In genomic region chr17:37995635-37996307, GRCm38 (mm10) we compare ENCODE assay signal across 17 mouse cellular contexts. TPM values are rescaled to one million over a fixed set of nuclear protein-coding genes. Genes with fewer than 3 reads are reported as not detected.
DNase-seq lines count a peak whose midpoint lies in the region; ATAC-seq and TF ChIP-seq lines count a peak whose summit lies in the region.
"Had no signal": no experiment of that assay in that cellular context is flagged by ENCODE, and none has a peak within 500 bp of the region (broad histone marks: within the 10 kb centered on the region; RNA-seq: fewer than 3 reads in every experiment).

No protein-coding gene starts in this region.

- TF ChIP-seq CTCF in lung, embryonic 14.5 days (IDR thresholded peaks at IDR 0.05; ENCODE audit: low read depth), result no peak
- no peak for TF ChIP-seq CTCF in lung, adult 2 months (IDR thresholded peaks at IDR 0.05; ENCODE audit: insufficient read depth, low read length)
- no peak for TF ChIP-seq CTCF in liver, postnatal 0 days (IDR thresholded peaks at IDR 0.05; ENCODE audit: low read depth)

- no peak for ATAC-seq in CD4-positive, CD25-positive, alpha-beta regulatory T cell, adult 4 months
- peak; percentile 31; the same call in 1 of the 2 replicates for ATAC-seq in lung, embryonic 14.5 days (ENCODE audit: insufficient read depth)
- peak; percentile 62 for ATAC-seq in liver, postnatal 0 days
- ATAC-seq: activated CD4-positive, CD25-positive, alpha-beta regulatory T cell, adult 4 months had no signal

- no peaks in the 10 kb centered on the region for H3K9me3 ChIP-seq in lung, embryonic 14.5 days (ENCODE audit: low read depth, low read length)
- no peaks in the 10 kb centered on the region for H3K9me3 ChIP-seq in liver, postnatal 0 days (ENCODE audit: low read length)
- H3K9me3 ChIP-seq: embryonic facial prominence, embryonic 12.5 days; midbrain, embryonic 12.5 days had no signal

- no peak for TF ChIP-seq POLR2A in lung, adult 2 months (IDR thresholded peaks at IDR 0.05; ENCODE audit: borderline replicate concordance, extremely low read depth, low read depth, low read length)

- H3K36me3 ChIP-seq in lung, embryonic 14.5 days (ENCODE audit: insufficient read depth), result no peaks in the 10 kb centered on the region
- no peaks in the 10 kb centered on the region for H3K36me3 ChIP-seq in liver, postnatal 0 days (replicated peaks; ENCODE audit: insufficient read depth, low read length)
- H3K36me3 ChIP-seq: embryonic facial prominence, embryonic 12.5 days; limb, embryonic 13.5 days; midbrain, embryonic 12.5 days had no signal

- TF ChIP-seq EP300 in liver, postnatal 0 days (IDR thresholded peaks at IDR 0.05; ENCODE audit: low read depth), result no peak

- no peaks in the 10 kb centered on the region for H3K4me1 ChIP-seq in lung, embryonic 14.5 days (ENCODE audit: insufficient read depth)
- H3K4me1 ChIP-seq in lung, adult 2 months (ENCODE audit: control insufficient read depth, insufficient read depth, low read length), result no peaks in the 10 kb centered on the region
- no peaks in the 10 kb centered on the region for H3K4me1 ChIP-seq in liver, postnatal 0 days (ENCODE audit: insufficient read depth)
- H3K4me1 ChIP-seq: embryonic facial prominence, embryonic 12.5 days; limb, embryonic 13.5 days; midbrain, embryonic 12.5 days had no signal

- no peak overlapping the region for H3K9ac ChIP-seq in lung, embryonic 14.5 days
- no peak overlapping the region for H3K9ac ChIP-seq in liver, postnatal 0 days (replicated peaks)
- H3K9ac ChIP-seq: embryonic facial prominence, embryonic 12.5 days; limb, embryonic 13.5 days; midbrain, embryonic 12.5 days had no signal

- no peak overlapping the region for H3K4me2 ChIP-seq in lung, embryonic 14.5 days
- no peak overlapping the region for H3K4me2 ChIP-seq in liver, postnatal 0 days (ENCODE audit: low read depth, low read length)
- H3K4me2 ChIP-seq: embryonic facial prominence, embryonic 12.5 days; limb, embryonic 13.5 days; midbrain, embryonic 12.5 days had no signal

- WGBS in lung, embryonic 14.5 days, result 58% methylated on average over 10 of the region's 10 CpGs
- 63% methylated on average over 10 of the region's 10 CpGs for WGBS in lung, adult 2 months
- WGBS in liver, postnatal 0 days (ENCODE audit: insufficient replicate concordance), result 59% methylated on average over 10 of the region's 10 CpGs

- DNase-seq in CD4-positive, CD25-positive, alpha-beta regulatory T cell, adult 2 months (ENCODE audit: low read depth, low spot score), result peak; percentile 0
- no peak for DNase-seq in lung, embryonic 14.5 days
- no peak for DNase-seq in lung, adult 2 months
- DNase-seq in embryo, embryonic 11 days, result peak; percentile 5
- no peak for DNase-seq in liver, postnatal 0 days
- no peak for DNase-seq in cerebellum, postnatal 4 days (ENCODE audit: low spot score in 2 of 2)
- no peak for DNase-seq in right cerebral cortex, adult 18-20 months
- DNase-seq: heart, postnatal 4 days; right cerebral cortex, postnatal 25 days; thymus, adult 18-20 months had no signal

- no peak overlapping the region for H3K4me3 ChIP-seq in lung, embryonic 14.5 days (ENCODE audit: low read depth, low read length)
- no peak overlapping the region for H3K4me3 ChIP-seq in lung, adult 2 months (replicated peaks; ENCODE audit: extremely low read depth, low read depth, low read length)
- H3K4me3 ChIP-seq in liver, postnatal 0 days (ENCODE audit: low read depth, low read length), result no peak overlapping the region
- H3K4me3 ChIP-seq: embryonic facial prominence, embryonic 12.5 days; limb, embryonic 13.5 days; midbrain, embryonic 12.5 days had no signal

- H3K27me3 ChIP-seq in lung, embryonic 14.5 days (ENCODE audit: insufficient read depth, low read length), result no peaks in the 10 kb centered on the region
- no peaks in the 10 kb centered on the region for H3K27me3 ChIP-seq in liver, postnatal 0 days (ENCODE audit: insufficient read depth, low read length)
- H3K27me3 ChIP-seq: embryonic facial prominence, embryonic 12.5 days; limb, embryonic 13.5 days; midbrain, embryonic 12.5 days had no signal

- H3K27ac ChIP-seq in lung, embryonic 14.5 days (ENCODE audit: low read depth), result no peak overlapping the region
- H3K27ac ChIP-seq in liver, postnatal 0 days (ENCODE audit: low read depth), result no peak overlapping the region
- H3K27ac ChIP-seq: embryonic facial prominence, embryonic 12.5 days; limb, embryonic 13.5 days; midbrain, embryonic 12.5 days had no signal

RNA-seq across cellular contexts. Expression of gene Olfr761, which starts 42.9 kb away (rescaled TPM):
- not detected for polyA plus RNA-seq in CD4-positive, CD25-positive, alpha-beta regulatory T cell, adult 4 months (2017; shearing (Covaris generic))
- polyA plus RNA-seq in lung, embryonic 14.5 days (2014; fragmentation: Nextera tagmentation; extraction: Ambion mirVana), result not detected in 2 replicates
- polyA plus RNA-seq in lung, adult 2 months (2012; rRNA removed), result not detected in 2 replicates
- not detected in 2 replicates for polyA plus RNA-seq in liver, postnatal 0 days (2015; fragmentation: Nextera tagmentation; extraction: Ambion mirVana)
- polyA plus RNA-seq: activated CD4-positive, CD25-positive, alpha-beta regulatory T cell, adult 4 months; embryonic facial prominence, embryonic 12.5 days; kidney, embryonic 14.5 days; limb, embryonic 13.5 days; midbrain, embryonic 12.5 days; neural tube, embryonic 14.5 days had no signal

Comparison
In these comparisons a context has a peak if more than half of its experiments do, and no peak if none do; other contexts are left out.
1. DNase-seq: peak in CD4-positive, CD25-positive, alpha-beta regulatory T cell, adult 2 months (single experiment) and embryo, embryonic 11 days (single experiment); none in lung, embryonic 14.5 days (single experiment), lung, adult 2 months (single experiment), liver, postnatal 0 days (single experiment), cerebellum, postnatal 4 days (0 of 2) and right cerebral cortex, adult 18-20 months (single experiment).